Mouse (Mus musculus) cortical plate, adult 2 months (tissue): ENCODE measurements around the gene Rccd1.

Experiments used
- CTCF ChIP-seq: fragments of 200-500 bp; IDR thresholded peaks from 2 replicates; pipeline ENCODE4 v1.5.1; 2011; ENCODE audit warnings: mild to moderate bottlenecking, control low read depth, low read length; ENCODE audit not compliant: insufficient read depth; ENCODE audit errors: extremely low read depth
- POLR2A ChIP-seq: fragments of 200-500 bp; IDR thresholded peaks from 2 replicates; pipeline ENCODE4 v1.6.1; 2011; ENCODE audit warnings: mild to moderate bottlenecking, low read length, control low read depth; ENCODE audit not compliant: insufficient read depth; ENCODE audit errors: extremely low read depth

DNA sequence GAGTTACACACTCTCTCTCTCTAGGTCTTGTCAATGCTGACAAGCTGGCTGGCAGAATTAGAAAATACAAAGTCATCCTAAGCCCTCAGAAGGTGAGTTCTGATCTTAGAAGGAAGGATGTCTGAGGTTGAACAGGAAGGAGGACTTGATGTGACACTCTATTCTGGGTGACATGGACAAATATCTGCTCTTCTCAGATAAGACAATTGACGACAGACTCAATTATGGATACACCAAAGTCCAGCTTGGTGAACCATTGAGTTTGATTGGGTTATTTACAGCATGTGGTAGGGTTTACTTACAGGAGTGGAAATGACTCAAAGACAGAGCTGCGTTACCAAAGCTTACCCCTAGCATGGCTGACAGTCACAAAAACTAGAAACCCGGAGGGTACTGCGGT is 47.9 kb downstream of the Rccd1 start:
- TF ChIP-seq CTCF (no peak), POLR2A (no peak)
